Mouse (Mus musculus): ENCODE measurements around the gene Ptprg. TPM values are rescaled to one million over a fixed set of nuclear protein-coding genes. Genes with fewer than 3 reads are reported as not detected.
"Not testable (repeated sequence)": the region's sequence is repeated elsewhere in the genome, so short reads cannot be mapped to it uniquely, and the experiment has no call there.

Gene Ptprg
- total RNA-seq, 4 experiments from 2014 or later: 67.3 to 90.1 (median 75.5) TPM

DNA sequence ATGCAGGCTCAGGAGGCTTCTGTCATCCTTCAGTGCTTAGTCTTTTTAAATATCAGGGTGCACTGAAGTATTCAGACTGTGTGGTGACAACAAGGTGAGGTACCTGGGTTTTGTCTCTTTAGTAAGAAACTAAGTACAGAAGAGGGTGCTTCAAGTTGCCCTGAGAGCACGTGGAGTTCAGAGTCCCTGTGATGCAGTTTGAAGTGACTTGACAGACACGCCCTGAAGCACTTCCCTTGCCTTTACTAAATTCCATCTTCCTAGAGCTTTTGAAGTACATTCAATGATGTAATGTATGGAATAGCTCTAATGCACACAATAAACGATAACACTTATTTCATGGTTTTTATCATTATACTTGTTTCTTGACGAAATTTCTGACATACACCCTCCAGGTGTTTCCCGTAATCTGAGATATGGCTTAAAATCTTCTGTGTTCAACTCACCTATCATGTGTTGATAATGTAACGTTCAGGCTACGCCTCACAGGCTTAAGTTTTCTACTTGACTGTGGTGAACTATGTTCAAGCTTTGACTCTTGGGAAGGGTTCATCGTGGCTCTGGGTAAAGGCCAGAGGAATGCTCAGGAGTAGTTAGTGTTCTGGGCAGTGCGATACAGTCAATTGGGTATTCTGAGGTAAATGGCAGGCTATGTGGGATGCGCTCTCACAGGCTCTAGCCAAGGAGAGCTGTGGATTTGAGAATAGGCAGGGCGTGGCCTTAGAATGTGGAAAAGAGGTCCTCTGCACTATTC, 483.4 kb downstream of the Ptprg start:
- no peak for DNase-seq (ENCODE audit: low spot score in 2 of 2)

DNA sequence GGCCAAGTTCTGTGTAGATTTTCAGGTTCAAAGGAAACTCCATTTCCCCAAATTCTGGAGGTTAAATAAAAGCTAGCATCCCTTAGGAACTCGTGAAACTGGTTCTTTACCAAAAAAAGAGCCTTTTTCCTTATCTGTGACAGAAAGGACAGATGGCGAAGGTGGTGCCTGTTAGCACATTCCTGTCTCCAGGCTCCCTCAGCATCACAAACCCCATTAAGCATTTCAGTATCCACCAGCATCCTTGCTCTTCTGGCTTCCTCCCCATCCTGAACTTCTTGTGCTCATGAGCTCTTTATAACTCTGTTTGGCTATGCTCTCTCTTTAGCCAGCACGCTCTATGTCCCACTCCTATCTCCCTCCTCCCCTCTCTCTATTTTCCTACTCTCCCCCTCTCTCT, 486.4 kb downstream of the Ptprg start:
- no peak for DNase-seq (ENCODE audit: low spot score in 2 of 2)

DNA sequence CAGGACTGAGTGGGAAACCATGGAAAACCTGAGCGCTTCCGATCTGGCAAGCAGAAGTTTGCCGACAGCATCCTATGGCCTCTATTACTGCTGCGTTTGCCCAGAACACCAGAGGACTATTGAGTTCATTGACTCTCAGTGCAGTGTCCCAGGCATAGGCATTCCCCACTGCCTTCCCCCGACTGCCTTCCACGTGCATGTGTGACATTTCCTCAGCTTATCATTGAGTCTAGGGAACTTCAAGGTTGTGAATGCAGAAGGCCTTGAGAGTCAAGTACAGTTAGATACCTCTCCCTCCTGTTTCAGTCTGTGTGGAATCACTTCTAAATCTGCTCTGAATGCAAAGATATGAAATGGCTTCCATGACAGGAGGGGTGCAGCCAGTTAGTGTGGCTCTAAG, 488.2 kb downstream of the Ptprg start:
- DNase-seq (ENCODE audit: low spot score in 2 of 2): no peak

DNA sequence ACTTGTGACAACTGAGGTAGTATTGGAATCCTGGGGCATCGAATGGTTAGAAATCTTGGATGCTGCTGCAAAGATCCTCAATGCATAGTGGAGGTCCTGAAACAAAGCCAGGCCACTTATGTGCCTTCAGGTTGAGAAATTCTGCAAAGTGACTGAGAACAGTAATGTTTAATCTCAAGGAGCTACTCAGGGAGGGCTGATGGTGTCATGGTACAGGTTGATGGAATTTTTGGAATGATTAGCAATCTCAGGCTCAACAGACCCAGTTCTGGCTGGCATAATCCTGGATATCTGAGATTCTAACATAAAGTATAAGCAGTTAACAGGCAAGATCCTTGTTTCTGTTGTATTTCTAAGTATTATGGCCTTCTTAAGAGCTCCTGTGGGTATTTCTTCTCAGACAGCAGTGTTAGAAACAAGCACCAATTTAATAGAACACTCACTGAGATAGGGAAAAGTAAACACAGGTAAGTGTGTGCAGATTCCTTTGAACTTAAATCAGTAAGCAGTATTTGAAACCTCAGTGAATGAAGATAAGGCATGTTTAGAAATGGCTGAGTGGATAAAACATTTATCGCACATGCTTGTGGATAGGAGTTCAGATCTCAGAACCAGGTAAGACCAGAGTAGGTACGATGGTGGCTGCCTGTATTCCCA, 493.0 kb downstream of the Ptprg start:
- no peak for DNase-seq (ENCODE audit: low spot score in 2 of 2)

DNA sequence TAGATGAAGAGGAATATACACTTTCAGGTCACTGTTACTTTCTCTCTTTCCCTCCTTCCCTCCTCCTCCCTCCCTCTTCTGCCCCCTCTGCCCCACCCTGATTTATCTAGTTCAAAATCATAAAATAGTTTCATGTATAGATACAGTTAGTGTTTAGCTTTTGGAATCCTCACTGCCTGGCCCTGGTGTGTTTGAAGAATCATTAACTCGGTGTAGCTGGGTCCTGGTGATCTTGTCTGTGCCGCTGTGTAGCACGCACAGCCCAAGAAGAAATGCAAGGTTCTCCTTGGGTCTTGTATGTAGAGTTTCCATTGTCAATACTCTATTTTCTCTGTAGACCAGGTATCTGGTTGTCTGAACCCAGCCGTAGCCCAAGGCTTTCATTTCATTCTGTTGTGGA, 494.3 kb downstream of the Ptprg start:
- no peak for DNase-seq (ENCODE audit: low spot score in 2 of 2)

DNA sequence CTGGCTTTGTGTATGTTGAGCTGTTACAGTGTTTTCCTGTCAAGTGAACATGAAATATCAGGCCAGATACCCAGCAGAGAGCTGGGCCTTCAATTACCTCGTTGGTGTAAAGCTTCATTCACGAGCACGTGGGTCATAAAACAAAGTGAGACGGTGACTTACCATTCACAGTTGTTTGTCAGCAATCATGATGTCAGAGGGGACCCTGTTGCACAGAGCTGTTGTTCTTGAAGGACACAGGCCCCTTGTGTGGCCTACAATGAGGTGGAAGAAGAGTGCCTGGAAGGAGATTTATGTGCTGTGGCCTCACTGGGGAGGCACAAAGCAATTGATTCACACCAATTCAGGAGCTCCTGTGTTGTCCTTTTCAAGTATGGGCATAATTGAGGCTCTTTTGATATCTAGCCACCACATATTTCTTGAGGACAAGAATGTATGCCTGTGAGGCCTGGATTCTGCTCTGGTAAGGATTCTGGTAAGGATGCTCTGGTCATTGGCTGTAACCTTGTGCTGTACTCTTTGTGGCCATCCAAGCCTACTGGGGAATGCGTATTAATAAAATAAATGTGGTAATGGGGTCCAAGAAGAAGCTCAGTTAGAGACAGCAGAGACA, 503.7 kb downstream of the Ptprg start:
- DNase-seq (ENCODE audit: low spot score in 2 of 2): no peak

DNA sequence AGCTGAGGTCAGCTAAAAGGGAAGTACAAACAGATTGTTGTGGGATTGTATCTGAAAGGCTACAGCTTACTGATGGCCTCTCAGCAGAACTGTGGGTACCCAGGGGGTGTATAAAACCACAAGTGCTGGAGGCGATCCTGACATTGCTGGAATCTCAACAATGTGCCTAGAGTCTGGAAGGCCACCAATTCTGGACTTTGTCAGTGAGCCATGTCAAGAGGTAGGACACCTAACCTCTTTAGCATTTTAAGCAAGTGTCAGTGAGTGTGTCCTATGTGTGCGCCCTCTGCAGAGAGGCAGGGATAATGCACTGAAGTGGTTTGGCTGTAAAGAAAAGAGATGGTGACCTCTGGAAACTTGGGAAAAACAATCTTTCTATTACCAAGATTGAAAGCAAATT, 504.5 kb downstream of the Ptprg start:
- DNase-seq (ENCODE audit: low spot score in 2 of 2): no peak

DNA sequence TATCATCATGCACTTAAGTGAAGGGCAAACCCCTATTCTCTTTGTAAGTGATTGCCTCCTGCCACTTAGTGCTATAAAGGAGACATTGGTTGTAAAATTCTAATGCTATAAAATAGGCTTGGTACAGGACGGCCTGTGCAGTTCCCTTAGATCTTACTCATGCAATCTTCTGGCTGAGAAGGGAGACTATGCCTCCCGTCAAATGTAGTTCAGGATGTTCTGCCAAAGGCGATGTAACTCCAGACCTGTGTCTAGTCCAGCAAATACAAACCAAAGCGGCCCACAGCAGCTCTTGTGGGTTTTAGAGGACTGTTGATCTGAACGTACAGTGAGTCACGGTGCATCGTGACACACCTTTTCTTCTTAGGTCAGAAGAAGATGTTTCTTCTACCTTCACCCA, 505.8 kb downstream of the Ptprg start:
- no peak for DNase-seq (ENCODE audit: low spot score in 2 of 2)

DNA sequence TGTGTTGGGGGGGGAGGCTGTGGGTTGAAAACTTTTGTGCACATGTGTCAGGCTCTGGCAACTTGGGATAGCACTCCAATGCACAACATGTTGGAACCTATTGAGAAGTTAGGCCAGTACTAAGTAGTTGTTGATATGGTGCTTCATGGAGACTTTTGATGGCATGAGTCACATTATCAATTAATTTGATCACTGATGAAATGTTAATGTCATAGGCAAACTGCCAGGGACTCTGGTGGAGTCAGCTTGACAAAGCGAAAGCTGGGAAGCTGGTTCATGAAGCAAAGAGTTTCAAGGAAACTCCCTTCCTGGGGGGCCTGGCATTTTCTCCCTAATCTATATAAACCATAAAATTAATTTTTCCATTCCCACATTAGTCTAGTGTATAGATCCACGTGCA, 508.0 kb downstream of the Ptprg start:
- DNase-seq (ENCODE audit: low spot score in 2 of 2): not testable (repeated sequence)

DNA sequence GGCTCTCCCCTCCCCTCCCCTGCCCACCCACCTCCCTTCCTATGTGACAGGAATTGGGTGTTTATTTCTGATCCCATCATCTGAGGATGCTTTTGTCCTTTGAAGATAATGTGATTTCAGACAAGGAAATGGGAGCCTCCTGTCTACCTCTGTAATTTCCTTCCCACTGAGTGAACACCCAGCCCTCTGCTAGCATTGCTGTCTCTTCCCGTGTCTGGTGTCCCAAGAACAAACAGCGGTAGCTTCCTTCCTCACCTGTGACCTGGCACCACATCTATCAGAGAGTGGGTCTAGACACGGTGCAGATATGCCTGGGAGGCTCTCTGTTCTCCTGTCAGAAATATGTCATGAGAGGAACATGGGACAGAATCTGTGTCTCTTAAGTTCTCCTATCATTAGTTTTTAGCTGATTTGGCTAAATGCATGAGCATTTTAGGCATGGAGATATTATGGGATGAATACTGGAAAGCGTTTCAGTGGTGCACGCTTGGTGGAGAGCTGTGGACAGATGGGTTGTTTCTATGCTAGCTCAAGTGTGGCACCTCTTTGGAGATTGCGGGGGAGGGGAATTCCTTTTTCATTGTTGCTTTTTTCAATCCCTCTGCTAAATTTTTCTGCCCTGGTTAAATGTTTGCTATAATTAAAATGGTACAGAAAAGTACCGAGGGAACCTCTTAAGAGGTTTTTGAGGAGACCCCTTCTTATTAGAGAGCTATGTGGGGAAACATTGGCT, 509.5 kb downstream of the Ptprg start:
- peak in 1 of 2 experiments; percentile 45 for DNase-seq (ENCODE audit: low spot score in 2 of 2)

DNA sequence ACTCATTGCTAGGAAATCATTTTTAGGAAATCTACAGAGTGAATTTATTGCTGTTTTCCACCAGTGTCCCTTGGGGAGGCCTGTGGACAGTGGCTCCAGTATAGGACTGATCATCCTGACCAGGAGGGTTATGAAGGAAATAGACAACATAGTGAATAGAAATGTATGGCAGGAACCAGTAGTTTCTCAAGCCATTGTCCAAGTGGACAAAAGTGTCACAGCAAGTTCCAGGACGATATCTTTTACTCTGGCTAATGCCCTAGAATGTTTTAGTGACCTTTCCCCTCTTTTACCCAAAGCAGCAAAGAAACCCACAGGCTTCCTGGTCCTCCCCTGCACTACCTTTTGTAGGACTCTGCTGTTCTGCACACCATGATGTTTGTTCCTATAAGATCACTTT, 511.7 kb downstream of the Ptprg start:
- DNase-seq (ENCODE audit: low spot score in 2 of 2): no peak

DNA sequence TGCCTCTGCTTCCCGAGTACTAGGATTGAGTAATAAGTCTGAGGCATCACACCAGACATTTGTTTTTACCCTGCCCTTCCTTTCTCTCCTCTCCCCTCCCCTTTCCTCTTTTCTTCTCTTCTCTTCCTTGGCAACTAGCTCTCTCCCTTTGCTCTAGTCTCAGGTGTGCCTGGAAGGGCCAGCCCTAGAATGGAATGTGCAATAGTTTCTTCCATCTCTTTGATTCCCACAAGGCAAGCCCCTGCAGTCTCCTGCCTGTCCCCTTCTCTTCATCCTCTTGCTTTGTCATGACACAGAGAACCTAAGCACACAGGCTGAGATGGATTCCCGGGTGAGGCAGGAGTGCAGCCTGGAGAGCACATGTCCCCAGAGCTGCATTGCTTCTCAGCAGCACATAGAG, 512.4 kb downstream of the Ptprg start:
- no peak for DNase-seq (ENCODE audit: low spot score in 2 of 2)

DNA sequence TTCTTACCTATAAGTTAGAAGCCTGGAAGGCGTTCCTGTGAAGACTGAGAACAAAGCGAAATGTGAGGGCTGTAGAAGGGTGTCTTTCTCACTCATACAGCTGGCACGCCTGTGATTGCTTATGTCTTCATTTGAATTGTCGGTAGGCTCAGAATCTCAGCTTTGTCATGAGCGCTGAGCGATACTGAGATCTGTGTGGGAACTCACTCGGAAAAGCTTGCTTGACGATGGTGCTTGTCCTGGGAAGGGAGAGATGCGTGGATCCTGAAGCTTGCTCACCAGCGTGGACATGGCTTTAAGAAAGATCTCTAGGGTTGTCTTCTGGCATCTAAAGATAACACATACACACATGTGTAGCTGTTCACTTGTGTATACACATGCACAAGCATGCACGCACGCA, 516.4 kb downstream of the Ptprg start:
- no peak for DNase-seq (ENCODE audit: low spot score in 2 of 2)

DNA sequence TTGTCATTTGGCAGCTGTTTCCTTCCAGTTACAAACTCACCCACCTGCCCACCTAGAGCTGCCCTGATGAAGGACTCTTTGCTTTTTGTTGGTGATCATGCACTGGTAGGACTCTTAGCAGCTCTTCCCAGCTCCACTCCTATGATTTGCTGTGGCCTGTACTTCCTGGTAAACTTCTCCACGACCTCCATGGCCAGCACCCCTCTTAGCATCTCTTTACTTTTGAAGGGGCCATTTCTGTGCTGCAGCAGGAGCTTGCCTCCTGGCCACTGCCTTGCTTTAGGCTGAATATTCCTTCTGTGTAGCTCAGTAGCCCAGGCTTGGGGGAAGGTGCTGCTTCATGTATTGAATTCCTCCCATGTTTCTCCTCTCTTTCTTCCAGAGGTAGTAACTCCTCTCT, 517.0 kb downstream of the Ptprg start:
- no peak for DNase-seq (ENCODE audit: low spot score in 2 of 2)

DNA sequence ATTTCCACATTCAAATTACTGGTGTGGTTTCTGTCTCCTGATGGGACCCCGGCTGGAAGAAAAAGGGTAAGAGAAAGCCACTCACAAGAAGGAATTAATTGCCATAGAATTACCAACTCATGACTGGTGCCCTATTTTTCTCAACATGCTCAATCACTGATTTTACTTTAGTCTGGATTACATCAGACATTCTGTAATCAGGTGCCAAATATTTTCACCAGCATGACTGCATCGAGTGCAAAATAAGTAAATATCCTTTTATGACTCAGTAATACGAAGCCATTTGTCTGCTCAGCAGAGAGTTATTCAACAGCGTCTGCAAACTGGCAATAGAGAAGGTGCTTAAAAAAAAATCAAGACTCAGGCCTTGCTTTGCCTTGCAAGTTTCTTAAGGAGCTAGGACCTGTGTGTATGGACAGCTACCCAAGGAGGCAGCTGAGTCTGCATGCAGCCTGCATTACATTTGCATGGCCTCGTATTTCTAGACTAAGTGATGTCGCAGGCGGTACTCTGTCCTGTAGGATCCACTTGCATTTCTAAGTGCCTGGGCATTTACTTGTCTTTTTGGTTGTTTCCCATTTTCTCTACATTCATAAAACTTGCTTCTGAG, 517.6 kb downstream of the Ptprg start:
- no peak for DNase-seq (ENCODE audit: low spot score in 2 of 2)

DNA sequence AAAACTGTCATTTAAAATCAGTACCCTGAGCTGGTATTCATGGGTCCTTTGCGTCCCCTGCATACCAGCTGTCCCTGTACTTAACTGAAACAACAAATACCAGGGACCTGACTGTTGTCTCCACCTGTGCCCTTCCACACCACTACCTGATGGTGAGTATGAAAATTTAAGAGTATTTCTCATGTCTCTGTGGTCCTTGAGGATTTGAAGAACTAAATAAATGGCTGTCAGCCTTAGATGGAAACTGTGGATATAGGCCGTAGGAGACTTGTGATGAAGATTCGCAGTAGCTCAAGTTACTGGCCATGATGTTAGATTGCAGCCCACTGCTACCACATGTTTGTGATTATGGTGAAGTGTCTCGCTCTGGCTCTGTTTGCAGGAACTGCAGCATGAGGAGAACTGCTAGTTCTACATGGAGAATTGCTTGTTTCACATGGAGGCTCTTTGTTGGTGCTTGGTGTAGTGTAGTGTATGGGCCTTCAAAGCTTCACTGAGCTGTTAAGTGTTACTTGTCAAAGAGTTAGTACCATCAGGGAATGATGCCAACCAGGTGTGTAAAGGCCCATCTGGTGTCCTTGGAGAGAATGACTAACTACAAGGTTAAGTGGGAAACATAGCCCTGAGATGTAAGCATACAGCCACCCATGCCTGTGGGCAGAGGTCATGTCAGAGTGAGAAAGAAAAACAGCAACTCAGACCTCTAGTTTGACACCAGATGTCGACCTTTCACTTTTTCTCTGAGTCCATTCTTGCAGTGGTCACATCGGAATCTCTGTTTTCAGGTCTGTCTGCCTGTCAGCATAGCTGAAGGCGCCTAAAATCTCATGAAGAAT, 518.9 kb downstream of the Ptprg start:
- no peak for DNase-seq (ENCODE audit: low spot score in 2 of 2)

DNA sequence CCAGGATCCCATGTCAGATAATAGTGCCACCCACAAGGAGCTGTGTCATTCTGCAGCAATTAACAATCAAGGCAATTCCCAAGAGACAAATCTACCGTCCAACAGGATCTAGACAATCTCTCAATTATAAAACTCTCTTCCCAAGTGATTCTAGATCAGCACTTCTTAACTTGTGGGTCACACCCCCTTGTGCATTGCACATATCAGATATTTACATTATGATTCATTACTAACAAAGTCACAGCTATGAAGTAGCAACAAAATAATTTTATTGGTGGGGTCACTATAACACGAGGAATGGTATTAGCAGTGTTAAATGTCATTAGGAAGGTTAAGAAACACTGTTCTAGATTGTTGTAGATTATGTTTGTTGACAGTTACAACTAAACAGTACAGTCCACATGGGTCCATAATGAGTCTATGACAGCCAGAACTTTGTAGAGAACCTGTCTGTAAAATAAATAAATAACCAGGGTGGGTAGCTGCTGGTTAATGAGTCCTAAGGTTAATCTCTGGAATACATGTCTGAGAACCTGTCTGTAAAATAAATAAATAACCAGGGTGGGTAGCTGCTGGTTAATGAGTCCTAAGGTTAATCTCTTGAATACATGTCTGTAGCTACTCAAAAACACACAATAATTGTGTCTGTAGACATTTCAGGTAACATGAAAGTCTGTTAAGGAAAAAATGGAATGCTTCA, 520.2 kb downstream of the Ptprg start:
- DNase-seq (ENCODE audit: low spot score in 2 of 2): no peak

DNA sequence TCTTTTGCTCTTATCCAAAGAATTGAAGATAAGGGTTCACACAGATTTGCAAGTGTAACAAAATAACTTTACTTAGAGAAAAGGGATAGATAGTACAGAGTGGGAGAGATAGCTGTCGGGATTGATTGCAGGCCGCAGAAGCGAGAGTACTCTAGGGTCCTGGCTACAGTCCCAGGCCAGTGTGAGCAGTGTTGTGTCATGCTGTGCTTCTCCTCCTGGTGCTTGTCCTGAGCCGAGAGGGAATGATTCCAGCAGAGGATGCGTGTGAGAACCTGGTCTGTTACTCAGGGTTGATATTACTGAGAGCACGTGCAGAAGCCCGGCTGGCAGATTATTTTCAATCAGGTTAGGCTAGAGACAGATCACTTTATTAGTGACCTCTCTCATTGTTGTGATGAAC, 523.9 kb downstream of the Ptprg start:
- DNase-seq (ENCODE audit: low spot score in 2 of 2): no peak

DNA sequence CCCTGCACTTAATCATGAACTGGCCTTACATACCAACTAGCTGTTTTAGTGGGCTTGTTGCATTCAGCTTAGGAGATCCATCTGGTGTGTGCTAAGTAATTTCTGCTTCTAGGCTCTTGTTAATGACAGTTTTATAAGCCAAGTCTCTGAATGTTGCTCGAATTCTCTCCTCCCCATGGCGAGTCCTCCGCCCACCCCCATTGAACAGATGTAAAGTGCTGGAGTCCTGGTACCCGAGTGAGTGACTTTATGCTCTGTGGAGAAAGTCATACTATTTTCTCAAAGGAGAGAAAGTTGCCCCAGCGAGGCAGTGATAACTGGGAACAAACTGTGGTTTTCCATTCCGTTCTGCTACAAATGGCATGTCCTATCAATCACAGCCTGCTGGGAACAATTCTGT, 525.9 kb downstream of the Ptprg start:
- peak in 1 of 2 experiments; percentile 18 for DNase-seq (ENCODE audit: low spot score in 2 of 2)

DNA sequence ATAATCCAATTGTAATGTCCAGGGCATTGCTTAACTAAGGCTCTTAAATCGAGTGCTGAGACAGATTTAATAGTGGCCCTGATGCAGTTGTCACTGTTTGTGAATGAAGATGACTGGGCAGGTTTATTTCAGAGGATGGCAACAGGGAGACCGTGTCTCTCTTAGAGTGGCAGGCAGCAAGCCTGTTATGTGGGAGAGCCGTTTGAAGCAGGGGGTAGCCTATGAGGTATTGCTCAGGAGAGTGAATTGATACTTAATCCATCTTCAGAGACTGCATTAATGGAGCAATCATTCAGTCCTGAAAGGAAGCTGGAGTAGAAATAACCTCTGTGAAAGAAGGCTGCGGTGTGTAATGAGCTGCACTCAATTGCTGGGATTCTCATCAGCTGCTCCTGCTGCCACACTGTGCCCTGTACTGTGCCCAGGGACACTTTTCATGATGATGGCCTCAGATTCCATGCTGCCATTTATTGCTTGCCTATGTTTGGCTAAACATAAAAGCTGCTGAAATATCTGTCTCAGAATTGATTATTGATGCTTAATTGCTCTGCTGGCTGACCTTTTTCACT, 526.6 kb downstream of the Ptprg start:
- DNase-seq (ENCODE audit: low spot score in 2 of 2): no peak
